Mouse (Mus musculus) yolk sac, embryonic 10.5 days (tissue): Measurements from ENCODE around the gene Wdr43.

Source experiments
- DNase-seq: peaks from one replicate; pipeline ENCODE4 v3.0.0-alpha.2; 2017; ENCODE audit warnings: low spot score

Gene Wdr43

GRCm38 (mm10) chr17:71663491-71663890 lies 47.8 kb downstream of the Wdr43 start:
- no peak for DNase-seq

- no peak for DNase-seq
These were observed 48.5 kb downstream of the Wdr43 start for GRCm38 (mm10) chr17:71664172-71664571.

GRCm38 (mm10) chr17:71665201-71665600 lies 49.5 kb downstream of the Wdr43 start:
- DNase-seq = no peak

- DNase-seq = no peak
These were observed 53.8 kb downstream of the Wdr43 start for GRCm38 (mm10) chr17:71669511-71669910.

GRCm38 (mm10) chr17:71671840-71672546 lies 56.3 kb downstream of the Wdr43 start:
- peak; percentile 25 for DNase-seq

- no peak for DNase-seq
These were observed 57.4 kb downstream of the Wdr43 start, which contains the start of gene Togaram2 for GRCm38 (mm10) chr17:71673092-71673491. Togaram2 (plus strand) TSS chr17:71673261.

GRCm38 (mm10) chr17:71673936-71674335 lies 58.2 kb downstream of the Wdr43 start:
- DNase-seq = no peak

GRCm38 (mm10) chr17:71674886-71675285 lies 59.2 kb downstream of the Wdr43 start:
- no peak for DNase-seq

- DNase-seq = no peak
These were observed 66.0 kb downstream of the Wdr43 start for GRCm38 (mm10) chr17:71681666-71682065.

- DNase-seq = no peak
These were observed 66.7 kb downstream of the Wdr43 start for GRCm38 (mm10) chr17:71682379-71682778.

GRCm38 (mm10) chr17:71683281-71683680 lies 67.6 kb downstream of the Wdr43 start:
- no peak for DNase-seq

- no peak for DNase-seq
These were observed 68.5 kb downstream of the Wdr43 start for GRCm38 (mm10) chr17:71684103-71684608.

GRCm38 (mm10) chr17:71687436-71687835 lies 71.7 kb downstream of the Wdr43 start:
- no peak for DNase-seq

GRCm38 (mm10) chr17:71689903-71690302 lies 74.2 kb downstream of the Wdr43 start:
- no peak for DNase-seq

- no peak for DNase-seq
These were observed 75.7 kb downstream of the Wdr43 start for GRCm38 (mm10) chr17:71691361-71691875.

- DNase-seq = no peak
These were observed 77.6 kb downstream of the Wdr43 start for GRCm38 (mm10) chr17:71693313-71693712.

GRCm38 (mm10) chr17:71693780-71694179 lies 78.1 kb downstream of the Wdr43 start:
- DNase-seq = no peak

GRCm38 (mm10) chr17:71695151-71695550 lies 79.5 kb downstream of the Wdr43 start:
- DNase-seq = no peak

- DNase-seq = no peak
These were observed 80.1 kb downstream of the Wdr43 start for GRCm38 (mm10) chr17:71695716-71696315.

- no peak for DNase-seq
These were observed 80.7 kb downstream of the Wdr43 start for GRCm38 (mm10) chr17:71696396-71696795.

- DNase-seq = no peak
These were observed 82.4 kb downstream of the Wdr43 start for GRCm38 (mm10) chr17:71697896-71698618.

- DNase-seq = no peak
These were observed 82.9 kb downstream of the Wdr43 start for GRCm38 (mm10) chr17:71698619-71698956.

GRCm38 (mm10) chr17:71705113-71705512 lies 89.4 kb downstream of the Wdr43 start:
- no peak for DNase-seq
